Mouse (Mus musculus) thymus, adult 2 months (tissue): Measurements from ENCODE around the gene Atp23.

Experiments used
- CTCF ChIP-seq: fragments of 200-500 bp; IDR thresholded peaks from 2 replicates; pipeline ENCODE4 v1.5.1; 2012; ENCODE audit warnings: mild to moderate bottlenecking, control low read depth, low read length, moderate library complexity, borderline replicate concordance; ENCODE audit not compliant: control insufficient read depth, poor library complexity, insufficient read depth; ENCODE audit errors: extremely low read depth
- POLR2A ChIP-seq: fragments of 200-500 bp; IDR thresholded peaks from 2 replicates; pipeline ENCODE4 v1.6.1; 2012; ENCODE audit warnings: mild to moderate bottlenecking, low read length, control low read depth, moderate library complexity; ENCODE audit not compliant: control insufficient read depth, poor library complexity, insufficient read depth; ENCODE audit errors: extremely low read depth

GRCm38 (mm10) chr10:126935121-126935520 is 34.0 kb upstream of the Atp23 start:
- TF ChIP-seq POLR2A (no peak), CTCF (no peak)
